Mouse (Mus musculus): ENCODE results near the gene Foxn3. TPM values are rescaled to one million over a fixed set of nuclear protein-coding genes. Genes with fewer than 3 reads are reported as not detected.

Gene Foxn3
- polyA plus RNA-seq, 1 experiment from 2014 or later: 63.5 TPM

DNA sequence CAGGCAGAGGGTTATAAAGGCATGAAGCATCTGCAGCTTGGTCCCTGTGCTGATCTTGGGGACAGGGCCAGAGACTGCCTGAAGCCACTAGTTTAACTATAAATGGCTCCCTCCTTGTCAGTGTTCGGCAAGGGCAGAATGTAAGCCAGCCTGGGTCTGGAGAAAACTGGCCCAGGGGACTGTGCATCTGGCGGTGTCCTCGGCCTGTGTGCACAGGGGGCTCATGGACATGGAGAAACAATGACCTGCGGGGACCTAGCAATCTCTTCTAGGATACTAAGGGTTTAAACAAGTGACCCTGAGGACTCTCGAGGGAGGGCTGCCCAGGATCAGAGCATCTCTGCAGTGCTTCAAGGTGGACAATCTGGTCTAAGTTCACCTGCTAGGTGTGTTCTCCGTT lies 297.6 kb downstream of the Foxn3 start:
- Histone ChIP-seq H3K4me1 (peaks cover 50% of the 10 kb centered on the region), H3K9ac (no peak overlapping the region), H3K27ac (no peak overlapping the region), H3K4me2 (no peak overlapping the region), H3K36me3 (no peaks in the 10 kb centered on the region), H3K4me3 (no peak overlapping the region), H3K9me3 (no peaks in the 10 kb centered on the region), H3K27me3 (no peaks in the 10 kb centered on the region)
- 85% methylated on average over 6 of the region's 6 CpGs for WGBS
- no peak for ATAC-seq (ENCODE audit: borderline replicate concordance, extremely low read depth, low FRiP score, low TSS enrichment)

GRCm38 (mm10) chr12:99264386-99264785 lies 299.0 kb downstream of the Foxn3 start:
- no peak overlapping the region for H3K4me3 ChIP-seq
- H3K36me3 ChIP-seq: no peaks in the 10 kb centered on the region
- no peak for ATAC-seq (ENCODE audit: borderline replicate concordance, extremely low read depth, low FRiP score, low TSS enrichment)
- H3K27me3 ChIP-seq: no peaks in the 10 kb centered on the region
- no peak overlapping the region for H3K4me2 ChIP-seq
- H3K4me1 ChIP-seq: peaks cover 54% of the 10 kb centered on the region
- H3K27ac ChIP-seq: no peak overlapping the region
- no peak overlapping the region for H3K9ac ChIP-seq
- 83% methylated on average over 7 of the region's 7 CpGs for WGBS
- no peaks in the 10 kb centered on the region for H3K9me3 ChIP-seq

DNA sequence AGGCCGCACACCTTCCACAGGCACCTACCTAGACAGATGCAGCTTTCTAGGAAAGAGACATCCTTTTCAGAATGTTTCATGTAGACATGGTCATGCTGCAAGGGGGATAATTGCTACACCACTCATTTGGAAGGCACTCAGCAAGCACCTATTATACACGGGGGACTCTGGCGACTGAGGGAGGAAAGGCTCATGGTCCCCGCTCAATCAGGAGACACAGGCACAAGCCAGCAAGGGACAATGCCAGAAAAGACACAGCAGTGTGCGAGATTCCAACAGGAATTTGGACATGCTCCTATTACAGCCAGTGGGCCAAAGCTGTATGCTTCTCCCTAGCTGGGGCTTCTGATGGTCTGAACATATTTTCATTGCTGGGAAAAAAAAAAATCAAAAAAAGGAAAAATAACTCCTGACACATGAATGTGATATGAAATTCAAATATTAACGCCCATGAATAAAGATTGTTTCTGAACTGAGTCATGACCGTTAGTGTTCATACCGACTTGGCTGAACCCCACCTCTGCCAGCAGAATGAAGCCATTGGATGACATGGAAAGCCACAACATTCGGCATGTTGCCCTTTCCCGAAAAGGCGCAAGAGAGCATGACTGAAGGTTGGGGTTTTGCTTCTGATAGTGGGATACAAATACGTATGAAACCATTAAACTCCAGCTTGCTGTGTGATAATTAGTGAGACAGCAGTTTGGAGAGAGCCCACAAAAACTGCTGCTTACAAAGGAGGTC lies 299.6 kb downstream of the Foxn3 start:
- Histone ChIP-seq H3K4me1 (peaks cover 54% of the 10 kb centered on the region), H3K27me3 (no peaks in the 10 kb centered on the region), H3K36me3 (no peaks in the 10 kb centered on the region), H3K9me3 (no peaks in the 10 kb centered on the region), H3K27ac (peak overlapping the region; percentile 86), H3K4me3 (no peak overlapping the region), H3K9ac (no peak overlapping the region), H3K4me2 (no peak overlapping the region)
- WGBS: 72% methylated on average over 12 of the region's 12 CpGs
- no peak for ATAC-seq (ENCODE audit: borderline replicate concordance, extremely low read depth, low FRiP score, low TSS enrichment)

DNA sequence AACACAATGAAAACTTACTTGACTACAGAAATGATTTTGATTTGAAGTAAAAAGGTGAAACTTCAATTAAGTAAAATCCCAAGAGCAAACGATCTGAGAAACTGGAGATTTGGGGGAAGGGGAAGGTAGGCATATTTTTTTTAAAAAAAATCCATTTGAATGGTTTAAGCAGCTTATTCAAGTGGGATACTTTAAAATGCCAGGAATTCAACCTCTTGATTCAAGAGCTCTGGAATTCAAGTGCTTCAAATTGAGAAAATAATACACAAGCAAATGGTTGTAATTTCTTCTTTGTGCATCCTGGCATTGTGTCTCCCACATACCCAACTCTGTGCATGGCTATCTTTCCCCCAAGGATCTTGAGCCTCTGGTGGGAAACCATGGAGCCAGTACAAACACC lies 300.5 kb downstream of the Foxn3 start:
- no peak for ATAC-seq (ENCODE audit: borderline replicate concordance, extremely low read depth, low FRiP score, low TSS enrichment)
- 49% methylated on average over 1 of the region's 1 CpGs for WGBS
- Histone ChIP-seq H3K27me3 (no peaks in the 10 kb centered on the region), H3K4me3 (no peak overlapping the region), H3K36me3 (no peaks in the 10 kb centered on the region), H3K4me2 (peak overlapping the region; percentile 39), H3K27ac (peak overlapping the region; percentile 86), H3K9ac (no peak overlapping the region), H3K9me3 (no peaks in the 10 kb centered on the region), H3K4me1 (peaks cover 61% of the 10 kb centered on the region)

GRCm38 (mm10) chr12:99262066-99262599 lies 301.2 kb downstream of the Foxn3 start:
- no peaks in the 10 kb centered on the region for H3K27me3 ChIP-seq
- no peak overlapping the region for H3K4me3 ChIP-seq
- peak overlapping the region; percentile 86 for H3K27ac ChIP-seq
- no peak for ATAC-seq (ENCODE audit: borderline replicate concordance, extremely low read depth, low FRiP score, low TSS enrichment)
- peak overlapping the region; percentile 39 for H3K4me2 ChIP-seq
- peaks cover 61% of the 10 kb centered on the region for H3K4me1 ChIP-seq
- whole genome bisulfite sequencing: 53% methylated on average over 11 of the region's 11 CpGs
- no peak overlapping the region for H3K9ac ChIP-seq
- no peaks in the 10 kb centered on the region for H3K36me3 ChIP-seq
- H3K9me3 ChIP-seq: no peaks in the 10 kb centered on the region

DNA sequence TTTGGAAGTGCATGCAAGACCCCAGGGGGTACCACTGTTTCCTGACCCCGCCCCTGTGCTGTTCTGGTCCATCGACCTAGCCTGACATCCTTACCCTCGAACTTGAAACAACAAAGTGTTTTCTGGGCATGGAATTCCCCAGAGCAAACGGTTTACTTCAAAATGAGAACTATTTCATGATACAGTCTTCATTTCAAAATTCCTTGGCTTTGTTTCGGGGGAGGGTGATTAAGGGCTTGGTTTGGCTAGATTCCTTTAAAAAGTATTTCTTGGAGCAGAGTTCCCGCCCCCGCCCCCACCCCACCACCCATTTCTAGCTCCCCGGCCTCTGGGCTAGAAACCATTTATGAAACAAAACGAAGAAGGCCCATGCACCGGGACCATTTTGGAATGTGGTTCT lies 303.2 kb downstream of the Foxn3 start:
- no peak overlapping the region for H3K9ac ChIP-seq
- peaks cover 55% of the 10 kb centered on the region for H3K4me1 ChIP-seq
- H3K9me3 ChIP-seq: no peaks in the 10 kb centered on the region
- no peaks in the 10 kb centered on the region for H3K27me3 ChIP-seq
- no peak overlapping the region for H3K4me3 ChIP-seq
- no peak for ATAC-seq (ENCODE audit: borderline replicate concordance, extremely low read depth, low FRiP score, low TSS enrichment)
- H3K36me3 ChIP-seq: no peaks in the 10 kb centered on the region
- H3K4me2 ChIP-seq: no peak overlapping the region
- WGBS: 41% methylated on average over 10 of the region's 10 CpGs
- H3K27ac ChIP-seq: peak overlapping the region; percentile 51; the same call in 1 of the 2 replicates

GRCm38 (mm10) chr12:99257570-99257969 lies 305.8 kb downstream of the Foxn3 start:
- no peak overlapping the region for H3K4me2 ChIP-seq
- 26% methylated on average over 5 of the region's 5 CpGs for WGBS

GRCm38 (mm10) chr12:99256997-99257396 lies 306.4 kb downstream of the Foxn3 start:
- Histone ChIP-seq H3K4me1 (peaks cover 40% of the 10 kb centered on the region), H3K27ac (no peak overlapping the region), H3K4me3 (no peak overlapping the region)

More at GRCm38 (mm10) chr12:99257570-99257969, 305.8 kb downstream of the Foxn3 start:
- Histone ChIP-seq H3K27ac (no peak overlapping the region), H3K4me1 (peaks cover 44% of the 10 kb centered on the region), H3K4me3 (no peak overlapping the region), H3K27me3 (no peaks in the 10 kb centered on the region), H3K9me3 (no peaks in the 10 kb centered on the region), H3K36me3 (no peaks in the 10 kb centered on the region), H3K9ac (no peak overlapping the region)
- ATAC-seq (ENCODE audit: borderline replicate concordance, extremely low read depth, low FRiP score, low TSS enrichment): no peak

GRCm38 (mm10) chr12:99256463-99256862 lies 306.9 kb downstream of the Foxn3 start:
- no peak overlapping the region for H3K4me3 ChIP-seq
- no peak overlapping the region for H3K9ac ChIP-seq
- H3K27me3 ChIP-seq: no peaks in the 10 kb centered on the region
- H3K9me3 ChIP-seq: no peaks in the 10 kb centered on the region
- ATAC-seq (ENCODE audit: borderline replicate concordance, extremely low read depth, low FRiP score, low TSS enrichment): no peak
- peaks cover 40% of the 10 kb centered on the region for H3K4me1 ChIP-seq
- H3K4me2 ChIP-seq: no peak overlapping the region
- no peak overlapping the region for H3K27ac ChIP-seq
- WGBS: 81% methylated on average over 5 of the region's 5 CpGs
- no peaks in the 10 kb centered on the region for H3K36me3 ChIP-seq

More at GRCm38 (mm10) chr12:99256997-99257396, 306.4 kb downstream of the Foxn3 start:
- no peak for ATAC-seq (ENCODE audit: borderline replicate concordance, extremely low read depth, low FRiP score, low TSS enrichment)
- Histone ChIP-seq H3K9me3 (no peaks in the 10 kb centered on the region), H3K4me2 (no peak overlapping the region), H3K36me3 (no peaks in the 10 kb centered on the region), H3K9ac (no peak overlapping the region), H3K27me3 (no peaks in the 10 kb centered on the region)
- WGBS: 62% methylated on average over 8 of the region's 8 CpGs

- Histone ChIP-seq H3K36me3 (no peaks in the 10 kb centered on the region), H3K4me1 (peaks cover 25% of the 10 kb centered on the region), H3K9me3 (no peaks in the 10 kb centered on the region), H3K4me2 (no peak overlapping the region), H3K27ac (no peak overlapping the region), H3K9ac (no peak overlapping the region), H3K27me3 (no peaks in the 10 kb centered on the region), H3K4me3 (no peak overlapping the region)
- WGBS: 87% methylated on average over 8 of the region's 8 CpGs
- ATAC-seq (ENCODE audit: borderline replicate concordance, extremely low read depth, low FRiP score, low TSS enrichment): no peak
Observed at GRCm38 (mm10) chr12:99254436-99254835, 308.9 kb downstream of the Foxn3 start.

DNA sequence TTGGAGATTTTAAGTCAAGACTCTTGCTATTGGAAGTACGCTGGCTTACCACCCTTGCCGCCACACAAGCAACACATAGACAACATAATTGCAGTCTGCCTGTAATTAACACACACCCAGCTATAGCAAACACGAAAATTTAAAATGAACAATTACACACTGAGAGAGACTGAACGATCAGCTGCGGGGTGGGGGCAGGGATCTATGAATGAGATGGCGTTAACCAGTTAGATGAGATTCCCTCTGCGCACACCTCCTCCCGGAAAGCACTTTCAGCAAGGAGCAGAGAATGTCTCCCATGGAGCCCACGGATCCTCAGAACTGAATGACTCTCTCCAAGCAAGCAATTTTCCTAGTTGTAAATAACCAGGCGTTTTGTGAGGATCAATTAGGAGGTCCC lies 309.8 kb downstream of the Foxn3 start:
- Histone ChIP-seq H3K27ac (no peak overlapping the region), H3K4me2 (no peak overlapping the region), H3K36me3 (no peaks in the 10 kb centered on the region), H3K4me3 (no peak overlapping the region), H3K4me1 (peaks cover 17% of the 10 kb centered on the region), H3K27me3 (no peaks in the 10 kb centered on the region), H3K9me3 (no peaks in the 10 kb centered on the region), H3K9ac (no peak overlapping the region)
- 85% methylated on average over 10 of the region's 10 CpGs for WGBS
- no peak for ATAC-seq (ENCODE audit: borderline replicate concordance, extremely low read depth, low FRiP score, low TSS enrichment)

DNA sequence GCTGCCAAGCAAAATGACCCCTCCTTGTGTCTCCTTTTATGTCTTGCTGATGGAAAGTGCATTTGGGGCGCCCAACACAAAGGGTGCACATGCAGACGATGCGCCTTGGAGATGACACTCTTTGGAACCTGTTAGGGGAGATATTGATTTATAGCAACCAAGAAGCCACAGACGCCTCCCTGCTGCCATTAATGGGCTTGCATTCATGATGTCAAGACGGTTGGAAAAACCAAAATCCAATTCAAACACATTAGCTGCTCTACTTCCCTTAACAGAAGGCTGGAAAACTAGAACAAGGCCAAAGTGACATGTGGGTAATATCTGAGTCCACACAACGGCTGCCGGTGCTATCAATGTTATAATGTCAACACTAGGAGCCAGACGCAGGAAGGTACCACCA lies 314.8 kb downstream of the Foxn3 start:
- Histone ChIP-seq H3K27me3 (no peaks in the 10 kb centered on the region), H3K27ac (no peak overlapping the region), H3K9me3 (no peaks in the 10 kb centered on the region), H3K9ac (no peak overlapping the region), H3K4me1 (no peaks in the 10 kb centered on the region), H3K4me3 (no peak overlapping the region), H3K4me2 (no peak overlapping the region), H3K36me3 (no peaks in the 10 kb centered on the region)
- WGBS: 74% methylated on average over 8 of the region's 8 CpGs
- no peak for ATAC-seq (ENCODE audit: borderline replicate concordance, extremely low read depth, low FRiP score, low TSS enrichment)

Data from lung, embryonic 15.5 days (tissue).